Mouse (Mus musculus) MEL (cell line): ENCODE results near the gene Dscam.

Experiments used
- MAFK ChIP-seq: IDR thresholded peaks from 2 replicates; pipeline ENCODE4 v1.6.1; 2011; ENCODE audit warnings: low read depth, mild to moderate bottlenecking, low read length, improper control_type of control experiment, borderline replicate concordance
- USF1 ChIP-seq: IDR thresholded peaks from 2 replicates; pipeline ENCODE4 v1.6.1; 2014; ENCODE audit warnings: low read depth, mild to moderate bottlenecking, inconsistent platforms, low read length, improper control_type of control experiment, moderate library complexity
- ZC3H11A ChIP-seq: IDR thresholded peaks from 2 replicates; pipeline ENCODE4 v1.6.1; 2012; ENCODE audit warnings: low read depth, mild to moderate bottlenecking, inconsistent platforms, low read length, improper control_type of control experiment
- ZKSCAN1 ChIP-seq: IDR thresholded peaks from 2 replicates; pipeline ENCODE4 v1.6.1; 2012; ENCODE audit warnings: low read depth, mild to moderate bottlenecking, inconsistent platforms, low read length, improper control_type of control experiment, moderate library complexity

GRCm38 (mm10) chr16:96945468-96946302, 224.9 kb downstream of the Dscam start:
- TF ChIP-seq ZKSCAN1 (no peak), MAFK (no peak), ZC3H11A (no peak), USF1 (no peak)
